Mouse (Mus musculus): ENCODE results near the gene Large1.

GRCm38 (mm10) chr8:73054726-73055125, 298.6 kb downstream of the Large1 start:
- TF ChIP-seq CTCF (IDR thresholded peaks at IDR 0.05; ENCODE audit: borderline replicate concordance, insufficient read depth, low read length) (no peak), POLR2A (IDR thresholded peaks at IDR 0.05; ENCODE audit: low read depth, low read length) (no peak)
